Comparison of ENCODE assay signal across 10 mouse cellular contexts in genomic region chr6:140789850-140790249, GRCm38 (mm10).
DNase-seq lines count a peak whose midpoint lies in the region; ATAC-seq and TF ChIP-seq lines count a peak whose summit lies in the region.
"Had no signal": no experiment of that assay in that cellular context is flagged by ENCODE, and none has a peak within 500 bp of the region (broad histone marks: within the 10 kb centered on the region; RNA-seq: fewer than 3 reads in every experiment).

No protein-coding gene starts in this region.

- peak; percentile 62 for TF ChIP-seq CTCF in lung, adult 2 months (IDR thresholded peaks at IDR 0.05; ENCODE audit: insufficient read depth, low read length)

- DNase-seq in cerebellum, postnatal 4 days (ENCODE audit: low spot score in 2 of 2), result no peak
- DNase-seq in lung, adult 2 months, result no peak
- no peak for DNase-seq in lung, postnatal 4 days
- peak; percentile 23 for DNase-seq in cerebellum, adult 9-10 months
- DNase-seq in lung, postnatal 10 days, result peak; percentile 22
- no peak for DNase-seq in frontal cortex, postnatal 14 days (ENCODE audit: low spot score in 2 of 2)

- no peak for TF ChIP-seq POLR2A in lung, adult 2 months (IDR thresholded peaks at IDR 0.05; ENCODE audit: borderline replicate concordance, extremely low read depth, low read depth, low read length)

- H3K4me2 ChIP-seq in intestine, embryonic 16.5 days (ENCODE audit: low read depth, low read length), result no peak overlapping the region
- H3K4me2 ChIP-seq: liver, embryonic 15.5 days had no signal

- H3K27ac ChIP-seq in intestine, embryonic 16.5 days (ENCODE audit: low read length), result no peak overlapping the region
- H3K27ac ChIP-seq: liver, embryonic 15.5 days had no signal

- no peaks in the 10 kb centered on the region for H3K36me3 ChIP-seq in intestine, embryonic 16.5 days (ENCODE audit: control insufficient read depth, insufficient read depth, low read length)
- H3K36me3 ChIP-seq: G1E; liver, embryonic 15.5 days had no signal

- H3K9ac ChIP-seq in intestine, embryonic 16.5 days (ENCODE audit: low read depth, low read length), result no peak overlapping the region
- H3K9ac ChIP-seq: liver, embryonic 15.5 days had no signal

- H3K27me3 ChIP-seq in intestine, embryonic 16.5 days (replicated peaks; ENCODE audit: control insufficient read depth, insufficient read depth, low read length), result no peaks in the 10 kb centered on the region
- H3K27me3 ChIP-seq: liver, embryonic 15.5 days had no signal

- H3K4me3 ChIP-seq in lung, adult 2 months (replicated peaks; ENCODE audit: extremely low read depth, low read depth, low read length), result no peak overlapping the region
- no peak overlapping the region for H3K4me3 ChIP-seq in intestine, embryonic 16.5 days (ENCODE audit: low read length)
- H3K4me3 ChIP-seq: liver, embryonic 15.5 days had no signal

- no peaks in the 10 kb centered on the region for H3K9me3 ChIP-seq in intestine, embryonic 16.5 days (ENCODE audit: control insufficient read depth, low read length)
- H3K9me3 ChIP-seq: liver, embryonic 15.5 days had no signal

- peak; percentile 79 for ATAC-seq in cerebellum, adult (ENCODE audit: insufficient number of reproducible peaks, low FRiP score, low TSS enrichment)
- no peak for ATAC-seq in intestine, embryonic 16.5 days

- WGBS in lung, adult 2 months, result 40% methylated on average over 3 of the region's 3 CpGs
- 42% methylated on average over 3 of the region's 3 CpGs for WGBS in intestine, embryonic 16.5 days

- H3K4me1 ChIP-seq in lung, adult 2 months (ENCODE audit: control insufficient read depth, insufficient read depth, low read length), result no peaks in the 10 kb centered on the region; the same call in 1 of the 2 replicates
- no peaks in the 10 kb centered on the region; the same call in 1 of the 2 replicates for H3K4me1 ChIP-seq in intestine, embryonic 16.5 days (ENCODE audit: control insufficient read depth, insufficient read depth, low read length)
- H3K4me1 ChIP-seq: liver, embryonic 15.5 days had no signal

Comparison
In these comparisons a context has a peak if more than half of its experiments do, and no peak if none do; other contexts are left out.
1. DNase-seq: peak in cerebellum, adult 9-10 months (single experiment) and lung, postnatal 10 days (single experiment); none in cerebellum, postnatal 4 days (0 of 2), lung, adult 2 months (single experiment), lung, postnatal 4 days (0 of 2) and frontal cortex, postnatal 14 days (0 of 2).